Mouse (Mus musculus): ENCODE measurements around the gene Ide. TPM values are rescaled to one million over a fixed set of nuclear protein-coding genes. Genes with fewer than 3 reads are reported as not detected.
A peak's percentile ranks its signal among the peaks of the same experiment; 100 is the strongest.

Gene Ide
- total RNA-seq, 4 experiments from 2014 or later, result 35.8 to 69.8 (median 40.3) TPM

DNA sequence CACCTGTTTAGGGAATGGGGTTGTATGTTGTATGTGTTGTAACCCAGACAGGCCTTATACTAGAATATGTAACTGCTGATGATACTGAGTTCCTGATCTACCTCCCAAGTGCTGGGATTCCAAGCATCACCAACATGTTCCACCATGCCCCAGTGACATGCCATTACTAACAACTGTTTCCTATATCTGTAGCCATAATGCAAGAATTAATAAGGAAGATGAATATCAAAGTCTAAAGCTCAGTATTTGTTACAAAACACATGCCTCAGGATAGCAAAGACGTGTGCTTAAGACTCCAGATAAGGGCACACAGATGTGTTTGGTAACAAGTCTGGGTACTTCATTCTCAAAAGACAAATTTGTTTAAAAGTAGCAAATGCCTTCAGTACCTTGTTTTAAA is 2.3 kb downstream of the Ide start:
- no peak for DNase-seq (ENCODE audit: low spot score in 2 of 2)

- DNase-seq (ENCODE audit: low spot score in 2 of 2), result no peak
Observed at GRCm38 (mm10) chr19:37333357-37333756, 4.3 kb downstream of the Ide start.

- DNase-seq (ENCODE audit: low spot score in 2 of 2), result no peak
Observed at GRCm38 (mm10) chr19:37332726-37333125, 4.9 kb downstream of the Ide start.

- DNase-seq (ENCODE audit: low spot score in 2 of 2), result no peak
Observed at GRCm38 (mm10) chr19:37327216-37327615, 10.4 kb downstream of the Ide start.

GRCm38 (mm10) chr19:37323566-37323965 is 14.1 kb downstream of the Ide start:
- DNase-seq (ENCODE audit: low spot score in 2 of 2), result no peak

DNA sequence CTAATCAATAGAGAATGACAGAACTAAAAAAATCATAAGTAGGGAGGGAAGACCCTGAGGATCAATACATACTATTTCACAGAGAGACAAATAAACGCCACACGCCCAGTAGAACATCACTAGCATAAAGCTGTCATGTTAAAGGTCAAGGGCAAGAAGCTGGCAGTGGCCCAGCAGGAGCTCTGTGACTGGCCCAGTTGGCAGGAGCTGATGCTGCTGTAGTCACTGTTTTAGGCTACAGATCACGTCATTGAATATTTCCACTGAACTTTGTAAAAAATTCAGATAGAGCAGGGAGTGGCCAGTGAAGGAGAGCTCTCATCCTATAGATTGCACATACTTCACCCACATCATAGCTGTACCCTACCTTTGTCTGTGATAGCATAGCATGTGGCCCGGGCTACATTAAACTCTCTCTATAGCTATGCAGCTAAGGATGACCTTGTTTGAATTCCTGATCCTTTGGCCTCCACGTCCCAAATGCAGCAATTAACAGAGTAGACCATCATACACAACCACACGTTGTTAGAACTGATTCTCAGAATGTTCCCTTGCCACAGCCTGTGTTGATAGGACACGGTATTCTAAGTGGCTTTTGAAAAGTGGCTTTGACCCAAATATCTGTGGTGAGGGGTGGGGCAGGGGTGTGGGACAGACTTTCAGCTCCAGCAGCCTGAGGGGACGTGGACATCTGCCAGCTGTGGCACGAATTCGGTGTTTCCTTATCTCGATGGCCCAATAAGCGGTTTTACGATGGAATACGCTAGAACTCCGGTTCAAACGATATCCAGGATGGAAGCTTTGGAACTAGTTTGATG is 16.6 kb downstream of the Ide start:
- DNase-seq (ENCODE audit: low spot score in 2 of 2), result no peak

GRCm38 (mm10) chr19:37317359-37317758 is 20.3 kb downstream of the Ide start:
- DNase-seq (ENCODE audit: low spot score in 2 of 2), result no peak

DNA sequence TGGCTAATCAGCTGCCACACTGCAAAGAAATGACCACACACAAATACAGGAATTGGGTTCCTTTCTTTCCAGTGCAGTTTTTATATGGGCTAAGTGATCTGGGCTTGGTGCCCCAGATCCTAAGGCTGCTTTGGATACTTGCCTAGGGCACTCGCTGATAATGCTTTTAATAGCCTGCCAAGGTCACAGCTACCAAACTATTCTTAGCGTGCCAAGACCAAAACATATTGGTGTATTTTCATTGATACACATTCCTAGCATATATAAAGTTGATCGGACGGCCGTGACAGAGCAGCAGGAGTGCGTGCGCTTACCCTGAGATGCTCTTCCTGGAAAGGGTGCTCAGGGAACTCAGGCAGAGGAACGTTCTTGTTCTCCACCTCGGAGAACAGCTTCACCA is 22.6 kb downstream of the Ide start:
- DNase-seq (ENCODE audit: low spot score in 2 of 2), result no peak

GRCm38 (mm10) chr19:37311426-37311825 is 26.2 kb downstream of the Ide start:
- DNase-seq (ENCODE audit: low spot score in 2 of 2), result no peak

DNA sequence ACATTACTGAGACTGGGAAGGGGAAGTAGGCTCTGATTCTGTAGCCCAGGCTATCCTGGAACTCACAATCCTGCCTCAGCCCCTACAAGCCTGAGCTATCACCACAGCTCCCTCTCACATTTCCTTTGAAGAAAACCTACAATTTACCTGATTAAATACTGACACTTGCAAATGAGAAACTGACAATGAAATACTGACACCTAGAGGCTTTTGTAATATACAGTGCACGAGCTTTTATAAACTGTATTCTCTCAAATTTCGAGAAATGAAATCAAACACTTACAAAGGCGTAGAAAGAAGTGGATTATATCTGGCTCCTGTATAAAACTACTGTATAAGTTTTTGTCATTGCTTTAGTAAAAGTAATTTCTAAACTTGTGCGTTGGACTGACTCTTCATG is 27.5 kb downstream of the Ide start:
- no peak for DNase-seq (ENCODE audit: low spot score in 2 of 2)

- DNase-seq (ENCODE audit: low spot score in 2 of 2), result no peak
Observed at GRCm38 (mm10) chr19:37308941-37309340, 28.7 kb downstream of the Ide start.

GRCm38 (mm10) chr19:37307826-37308545 is 29.7 kb downstream of the Ide start:
- no peak for DNase-seq (ENCODE audit: low spot score in 2 of 2)

DNA sequence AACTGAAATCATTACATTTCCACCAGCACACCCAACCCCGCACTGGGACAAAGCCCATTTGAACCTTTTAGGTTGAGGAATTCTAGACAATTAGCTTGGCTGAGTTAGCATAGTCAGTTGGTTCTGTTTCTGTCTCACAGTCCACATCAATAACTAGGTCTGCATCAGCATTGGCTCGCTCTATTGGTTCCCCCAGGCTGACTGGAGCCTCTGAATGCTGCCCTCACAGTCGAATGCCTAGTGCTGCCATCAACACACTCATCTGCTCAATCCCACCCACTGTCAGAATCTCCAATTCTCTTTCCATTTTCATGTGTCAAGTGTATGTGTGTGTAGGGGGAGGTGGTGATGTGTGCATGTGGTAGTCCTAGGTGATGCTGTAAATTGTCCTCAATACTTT is 31.5 kb downstream of the Ide start:
- DNase-seq (ENCODE audit: low spot score in 2 of 2), result no peak

- no peak for DNase-seq (ENCODE audit: low spot score in 2 of 2)
Observed at GRCm38 (mm10) chr19:37304866-37305265, 32.8 kb downstream of the Ide start.

- no peak for DNase-seq (ENCODE audit: low spot score in 2 of 2)
Observed at GRCm38 (mm10) chr19:37304006-37304405, 33.6 kb downstream of the Ide start.

GRCm38 (mm10) chr19:37301733-37302132 is 35.9 kb downstream of the Ide start:
- DNase-seq (ENCODE audit: low spot score in 2 of 2), result no peak

- no peak for DNase-seq (ENCODE audit: low spot score in 2 of 2)
Observed at GRCm38 (mm10) chr19:37291676-37292075, 46.0 kb downstream of the Ide start.

GRCm38 (mm10) chr19:37290906-37291305 is 46.7 kb downstream of the Ide start:
- no peak for DNase-seq (ENCODE audit: low spot score in 2 of 2)

DNA sequence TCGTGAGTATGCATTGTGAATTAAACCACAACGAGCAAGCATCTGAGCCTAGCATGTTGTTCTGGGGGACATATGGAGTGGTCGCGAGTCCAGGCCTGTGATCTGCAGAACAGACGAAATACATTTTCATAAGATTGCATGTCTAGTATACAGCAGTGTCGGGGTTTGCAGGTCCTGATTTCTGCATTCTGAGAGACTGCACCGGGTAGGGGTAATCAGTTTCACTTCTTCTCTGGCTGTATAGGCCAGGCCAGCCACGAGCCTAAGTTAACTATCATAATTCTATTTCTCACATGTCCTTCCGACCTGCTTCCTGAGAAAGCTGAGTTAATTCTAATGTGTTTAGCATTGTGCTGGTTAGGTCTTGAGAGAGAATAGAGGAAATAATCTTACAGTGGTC is 52.9 kb downstream of the Ide start:
- DNase-seq (ENCODE audit: low spot score in 2 of 2), result no peak

- peak in 1 of 2 experiments; percentile 56 for DNase-seq (ENCODE audit: low spot score in 2 of 2)
Observed at GRCm38 (mm10) chr19:37283166-37283565, 54.5 kb downstream of the Ide start.

DNA sequence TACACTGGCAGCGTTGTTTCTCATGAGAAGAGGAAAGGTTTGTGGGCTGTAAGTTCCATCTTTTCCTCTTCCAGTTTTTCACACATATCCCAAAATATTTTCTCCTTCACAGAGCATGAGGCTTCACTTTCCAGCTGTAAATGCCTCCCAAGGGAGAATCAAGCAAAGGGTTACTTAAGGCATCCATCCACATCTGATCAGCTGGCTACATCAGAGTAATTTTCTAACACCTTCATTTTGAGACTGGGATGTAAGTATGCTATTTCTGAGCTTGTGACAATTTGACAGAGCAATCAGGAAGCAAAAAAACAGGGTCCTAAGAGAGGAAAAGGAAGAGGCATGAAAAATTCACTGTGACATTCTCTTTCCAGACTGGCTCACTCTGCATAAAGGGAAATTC is 55.9 kb downstream of the Ide start:
- DNase-seq (ENCODE audit: low spot score in 2 of 2), result no peak

DNA sequence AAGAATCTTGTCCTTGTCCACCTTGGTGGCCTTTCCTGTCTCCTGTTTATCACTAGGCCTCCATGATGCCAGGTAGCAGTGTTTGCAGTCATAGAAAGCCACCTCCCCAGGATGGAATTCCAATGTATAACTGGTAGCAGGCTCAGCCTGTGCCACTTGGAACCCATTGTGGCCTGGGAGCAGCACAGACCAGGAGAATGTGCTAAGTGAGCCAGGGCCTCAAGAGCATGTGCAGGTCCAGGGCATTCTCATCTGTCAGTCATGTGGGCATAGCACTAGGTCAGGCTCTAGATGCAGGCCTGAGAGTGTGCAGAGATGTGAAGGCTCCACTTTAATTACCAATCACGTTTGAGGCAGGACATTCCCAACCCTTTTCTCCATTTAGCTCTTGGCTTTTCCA is 58.5 kb downstream of the Ide start:
- DNase-seq (ENCODE audit: low spot score in 2 of 2), result no peak

GRCm38 (mm10) chr19:37275555-37275954 is 62.1 kb downstream of the Ide start:
- peak in 1 of 2 experiments; percentile 38 for DNase-seq (ENCODE audit: low spot score in 2 of 2)

Data from layer of hippocampus, adult 8-10 months (tissue).